Mouse (Mus musculus) lung, embryonic 14.5 days (tissue): ENCODE results near the gene Ccl17. TPM values are rescaled to one million over a fixed set of nuclear protein-coding genes. Genes with fewer than 3 reads are reported as not detected.
A peak's percentile ranks its signal among the peaks of the same experiment; 100 is the strongest.
"Not testable (repeated sequence)": the region's sequence is repeated elsewhere in the genome, so short reads cannot be mapped to it uniquely, and the experiment has no call there.

Source experiments
- ATAC-seq: fragments of 200-750 bp; cut with Nextera tagmentation; 2 replicates; pipeline ENCODE4 v1.8.0; 2017; ENCODE audit warnings: mild to moderate bottlenecking, moderate TSS enrichment, moderate library complexity; ENCODE audit not compliant: insufficient read depth
- DNase-seq: peaks from one replicate; pipeline ENCODE4 v3.0.0-alpha.2; 2015
- H3K27ac ChIP-seq: fragments of 300-500 bp; sonication (generic); 2 replicates; pipeline ENCODE4 v1.5.1; 2014; ENCODE audit warnings: low read depth, mild to moderate bottlenecking, moderate library complexity
- H3K27me3 ChIP-seq: fragments of 300-500 bp; sonication (generic); 2 replicates; pipeline ENCODE4 v1.6.1; 2014; ENCODE audit warnings: low read length, control low read depth; ENCODE audit not compliant: insufficient read depth
- H3K36me3 ChIP-seq: fragments of 300-500 bp; sonication (generic); 2 replicates; pipeline ENCODE4 v1.6.1; 2014; ENCODE audit warnings: control low read depth; ENCODE audit not compliant: insufficient read depth
- H3K4me1 ChIP-seq: fragments of 300-500 bp; sonication (generic); 2 replicates; pipeline ENCODE4 v1.6.1; 2014; ENCODE audit warnings: antibody characterized with exemption, control low read depth; ENCODE audit not compliant: insufficient read depth
- H3K4me2 ChIP-seq: fragments of 300-500 bp; sonication (generic); 2 replicates; pipeline ENCODE4 v1.6.1; 2014; ENCODE audit warnings: mild to moderate bottlenecking
- H3K4me3 ChIP-seq: fragments of 300-500 bp; sonication (generic); 2 replicates; pipeline ENCODE4 v1.5.1; 2014; ENCODE audit warnings: low read depth, low read length
- H3K9ac ChIP-seq: fragments of 300-500 bp; sonication (generic); 2 replicates; pipeline ENCODE4 v1.6.1; 2014
- H3K9me3 ChIP-seq: fragments of 300-500 bp; sonication (generic); 2 replicates; pipeline ENCODE4 v1.6.1; 2016; ENCODE audit warnings: low read depth, low read length, control low read depth
- CTCF ChIP-seq: IDR thresholded peaks from 2 replicates; pipeline ENCODE4 v1.5.1; 2016; ENCODE audit warnings: antibody characterized with exemption, low read depth
- WGBS: fragments of 180-500 bp; shearing (Covaris S2); extraction: QIAGEN DNeasy Blood & Tissue Kit; methylation state at CpG from one replicate; pipeline ENCODE4 v1.1.7; 2014; 5-methylcytosine and 5-hydroxymethylcytosine counted together
- polyA plus RNA-seq: library from polyadenylated mRNA; unstranded; fragments of >200 nt; fragmentation: Nextera tagmentation; extraction: Ambion mirVana; gene quantifications from 2 replicates; pipeline ENCODE4 v1.2.1, GENCODE M21; 2014

Ccl17 gene
- polyA plus RNA-seq, 1 experiment from 2014 or later: not detected

DNA sequence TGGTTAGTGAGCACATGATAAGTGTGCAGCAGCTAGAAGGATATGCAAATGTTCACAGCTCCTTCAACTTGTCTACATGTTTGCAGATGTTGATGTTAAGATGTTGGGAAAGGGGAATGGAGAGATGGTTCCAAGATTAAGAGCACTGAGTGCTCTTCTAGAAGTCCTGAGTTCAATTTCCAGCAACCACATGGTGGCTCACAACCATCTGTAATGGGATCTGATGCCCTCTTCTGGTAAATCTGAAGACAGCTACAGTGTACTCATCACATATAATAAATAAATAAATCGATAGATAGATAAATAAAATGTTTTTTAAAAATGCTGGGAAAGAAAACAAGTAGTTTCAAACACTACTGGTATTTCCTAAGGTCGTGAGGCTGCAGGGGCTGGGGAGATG is 30.9 kb downstream of the Ccl17 start:
- H3K27me3 ChIP-seq: no peaks in the 10 kb centered on the region
- WGBS: 37% methylated on average over 2 of the region's 2 CpGs
- H3K4me3 ChIP-seq: no peak overlapping the region
- no peak overlapping the region for H3K4me2 ChIP-seq
- no peak for ATAC-seq
- H3K36me3 ChIP-seq: peaks cover 25% of the 10 kb centered on the region
- H3K27ac ChIP-seq: no peak overlapping the region
- no peak for TF ChIP-seq CTCF
- H3K9me3 ChIP-seq: no peaks in the 10 kb centered on the region
- H3K9ac ChIP-seq: no peak overlapping the region
- peaks cover 6% of the 10 kb centered on the region for H3K4me1 ChIP-seq
- no peak for DNase-seq

- H3K9ac ChIP-seq: no peak overlapping the region
- H3K9me3 ChIP-seq: no peaks in the 10 kb centered on the region
- ATAC-seq: no peak
- no peak overlapping the region for H3K27ac ChIP-seq
- no peaks in the 10 kb centered on the region for H3K4me1 ChIP-seq
- H3K4me2 ChIP-seq: no peak overlapping the region
- no peak for TF ChIP-seq CTCF
- H3K36me3 ChIP-seq: peaks cover 64% of the 10 kb centered on the region
- DNase-seq: no peak
- H3K4me3 ChIP-seq: no peak overlapping the region
- no peaks in the 10 kb centered on the region for H3K27me3 ChIP-seq
- WGBS: 91% methylated on average over 5 of the region's 5 CpGs
These were observed 39.8 kb downstream of the Ccl17 start for GRCm38 (mm10) chr8:94850049-94850448.

DNA sequence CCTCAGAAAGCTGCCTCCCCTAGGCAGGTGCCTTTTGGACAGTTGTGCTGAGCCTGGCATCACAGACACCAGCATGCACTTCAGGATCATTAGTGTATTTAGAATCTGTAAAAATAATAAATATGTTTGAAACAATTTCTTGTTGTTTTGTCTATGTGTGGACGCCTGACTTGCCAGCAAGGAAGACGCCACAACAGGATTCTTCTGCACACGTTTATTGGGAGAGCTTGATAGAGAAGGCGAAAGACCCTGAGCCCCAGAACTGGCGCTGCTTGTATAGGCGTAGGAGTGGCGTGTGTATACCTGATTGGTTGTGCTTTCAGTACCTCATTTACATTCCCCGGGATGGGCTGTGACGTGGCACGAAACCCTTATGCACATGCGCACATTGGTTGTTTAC is 44.5 kb downstream of the Ccl17 start:
- 85% methylated on average over 11 of the region's 11 CpGs for WGBS
- H3K4me1 ChIP-seq, H3K9me3 ChIP-seq, H3K4me2 ChIP-seq, H3K27me3 ChIP-seq, DNase-seq, H3K27ac ChIP-seq, ATAC-seq, H3K4me3 ChIP-seq, H3K9ac ChIP-seq: not testable (repeated sequence)
- peaks cover 51% of the 10 kb centered on the region for H3K36me3 ChIP-seq

DNA sequence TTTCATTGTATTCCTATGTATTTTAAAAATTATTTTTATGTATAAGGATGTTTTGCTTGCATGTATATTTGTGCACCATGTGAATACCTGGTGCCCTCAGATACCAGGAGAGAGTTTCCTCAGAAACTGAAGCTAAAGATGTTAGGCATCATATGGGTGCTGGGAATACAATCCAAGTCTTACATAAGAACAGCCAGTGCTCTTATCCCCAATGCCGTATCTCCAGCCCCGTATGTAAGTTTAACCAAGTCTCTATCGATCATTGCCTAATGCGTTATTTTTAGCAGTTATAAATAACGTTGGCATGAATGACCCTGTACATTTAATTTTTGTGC is 46.7 kb downstream of the Ccl17 start:
- H3K36me3 ChIP-seq: peaks cover 57% of the 10 kb centered on the region
- H3K4me1 ChIP-seq: peaks cover 2% of the 10 kb centered on the region; the same call in 1 of the 2 replicates
- H3K27ac ChIP-seq: no peak overlapping the region
- DNase-seq: no peak
- no peaks in the 10 kb centered on the region for H3K9me3 ChIP-seq
- H3K27me3 ChIP-seq: no peaks in the 10 kb centered on the region
- H3K9ac ChIP-seq: no peak overlapping the region
- H3K4me3 ChIP-seq: peak overlapping the region; percentile 66
- 26% methylated on average over 5 of the region's 5 CpGs for WGBS
- ATAC-seq: 0 out of 2 replicates have a peak, but pooled peaks have one; percentile 7
- no peak overlapping the region for H3K4me2 ChIP-seq
- no peak for TF ChIP-seq CTCF

- peak; percentile 82 for TF ChIP-seq CTCF
- peak within 1 kb of the TSS; percentile 87 for H3K4me2 ChIP-seq
- peak within 1 kb of the TSS; percentile 79 for H3K9ac ChIP-seq
- H3K27ac ChIP-seq: peak within 1 kb of the TSS; percentile 2; the same call in 1 of the 2 replicates
- H3K9me3 ChIP-seq: no peaks in the 10 kb centered on the region
- peak within 1 kb of the TSS; percentile 66 for H3K4me3 ChIP-seq
- H3K4me1 ChIP-seq: peaks cover 2% of the 10 kb centered on the region; the same call in 1 of the 2 replicates
- DNase-seq: peak; percentile 94
- peak; percentile 77 for ATAC-seq
- no peaks in the 10 kb centered on the region for H3K27me3 ChIP-seq
- WGBS: under 1% methylated on average over 68 of the region's 68 CpGs
- peaks cover 56% of the 10 kb centered on the region for H3K36me3 ChIP-seq
These were observed 47.3 kb downstream of the Ccl17 start, which contains the start of gene Polr2c for GRCm38 (mm10) chr8:94857346-94858173. Polr2c (plus strand) TSS chr8:94857450.

DNA sequence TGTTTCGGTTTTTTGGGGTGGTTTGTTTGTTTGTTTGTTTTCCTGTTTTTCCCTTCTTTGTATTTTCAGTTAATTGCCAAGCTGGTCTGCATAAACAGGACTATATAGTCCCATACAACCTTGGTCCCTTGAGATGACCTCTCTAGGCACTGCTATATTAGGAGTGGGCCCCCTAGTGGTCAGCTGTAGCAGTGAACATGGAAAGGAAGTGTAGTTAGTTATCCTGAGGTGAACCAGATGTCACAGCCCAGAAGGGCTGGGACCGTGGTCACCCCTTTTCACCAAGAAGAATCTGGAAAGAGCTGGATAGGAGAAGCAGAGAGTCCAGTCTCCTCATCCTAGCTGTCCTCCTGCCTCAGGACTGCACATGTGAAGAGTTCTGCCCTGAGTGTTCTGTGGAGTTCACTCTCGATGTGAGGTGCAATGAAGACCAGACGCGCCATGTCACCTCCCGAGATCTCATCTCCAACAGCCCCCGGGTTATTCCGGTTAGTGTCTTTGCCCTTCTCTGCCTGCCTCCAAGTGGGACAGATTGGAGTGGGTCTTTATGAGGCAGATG is 51.2 kb downstream of the Ccl17 start:
- Histone ChIP-seq H3K4me2 (no peak overlapping the region), H3K27me3 (no peaks in the 10 kb centered on the region), H3K4me3 (no peak overlapping the region), H3K4me1 (peaks cover 2% of the 10 kb centered on the region; the same call in 1 of the 2 replicates), H3K27ac (no peak overlapping the region), H3K9me3 (no peaks in the 10 kb centered on the region), H3K9ac (no peak overlapping the region), H3K36me3 (peaks cover 70% of the 10 kb centered on the region)
- ATAC-seq (no peak), DNase-seq (peak; percentile 84)
- TF ChIP-seq CTCF: peak; percentile 88
- whole genome bisulfite sequencing: 67% methylated on average over 8 of the region's 8 CpGs

Other genes with a start within 250 kb of the Ccl17 start
- 34.2 and 35.0 TPM in 2 replicates for gene Rspry1, start 208.5 kb upstream of the Ccl17 start, polyA plus RNA-seq
- 51.2 and 52.0 TPM in 2 replicates for gene Fam192a, start 208.5 kb upstream of the Ccl17 start, polyA plus RNA-seq
- gene Arl2bp, start 143.9 kb upstream of the Ccl17 start, polyA plus RNA-seq: 68.8 and 78.7 TPM in 2 replicates
- 4.2 and 4.4 TPM in 2 replicates for gene Pllp, start 114.2 kb upstream of the Ccl17 start, polyA plus RNA-seq
- not detected in 2 replicates for gene Ccl22, start 64.9 kb upstream of the Ccl17 start, polyA plus RNA-seq
- 7.3 and 8.0 TPM in 2 replicates for gene Cx3cl1, start 38.4 kb upstream of the Ccl17 start, polyA plus RNA-seq
- 58.3 and 61.0 TPM in 2 replicates for gene Coq9, start 27.9 kb downstream of the Ccl17 start, polyA plus RNA-seq
- 96.0 and 105 TPM in 2 replicates for gene Ciapin1, start 27.9 kb downstream of the Ccl17 start, polyA plus RNA-seq
- 162 and 169 TPM in 2 replicates for gene Polr2c, start 47.0 kb downstream of the Ccl17 start, polyA plus RNA-seq
- 32.5 and 36.5 TPM in 2 replicates for gene Dok4, start 65.9 kb downstream of the Ccl17 start, polyA plus RNA-seq
- gene Ccdc102a, start 107.6 kb downstream of the Ccl17 start, polyA plus RNA-seq: 29.9 and 34.1 TPM in 2 replicates
- gene Adgrg5, start 113.2 kb downstream of the Ccl17 start, polyA plus RNA-seq: 0.18 and 0.21 TPM in 2 replicates
- 33.8 and 45.3 TPM in 2 replicates for gene Adgrg1, start 164.3 kb downstream of the Ccl17 start, polyA plus RNA-seq
- gene Adgrg3, start 207.2 kb downstream of the Ccl17 start, polyA plus RNA-seq: 4.0 and 4.7 TPM in 2 replicates
- 0.07 TPM in 1 of 2 replicates, not detected in the other for gene Drc7, start 244.7 kb downstream of the Ccl17 start, polyA plus RNA-seq